Mouse (Mus musculus) megakaryocyte-erythroid progenitor cell, adult 5-6 weeks (primary cell): ENCODE data around the gene Gm19935. TPM values are rescaled to one million over a fixed set of nuclear protein-coding genes. Genes with fewer than 3 reads are reported as not detected.

Source experiments
- total RNA-seq, 2 experiments: library from RNA; stranded (forward) in 1 of 2; stranded (reverse) in 1 of 2; fragments of 200-1000, 215-1000 nt in 1 of 2; fragments of >200 nt in 1 of 2; fragmentation: Nextera tagmentation in 1 of 2; gene quantifications; 2 replicates each; pipeline ENCODE4 v1.2.3; 2014 to 2017

The Gm19935 gene
- total RNA-seq, 2 experiments from 2014 or later, result not detected

Other genes with a start within 250 kb of the Gm19935 start
- gene Chd9, start 11.0 kb upstream of the Gm19935 start, total RNA-seq (2014; fragmentation: Nextera tagmentation), result 43.1 and 47.2 TPM in 2 replicates
- 57.7 and 59.8 TPM in 2 replicates for gene Chd9, start 11.0 kb upstream of the Gm19935 start, total RNA-seq (2017)